Mouse (Mus musculus) neural tube, embryonic 14.5 days (tissue): ENCODE measurements around the gene Mgat4b. TPM values are rescaled to one million over a fixed set of nuclear protein-coding genes. Genes with fewer than 3 reads are reported as not detected.
A peak's percentile ranks its signal among the peaks of the same experiment; 100 is the strongest.
"Not testable (repeated sequence)": the region's sequence is repeated elsewhere in the genome, so short reads cannot be mapped to it uniquely, and the experiment has no call there.

Experiments used
- ATAC-seq: fragments of 200-750 bp; cut with Nextera tagmentation; 2 replicates; pipeline ENCODE4 v1.8.0; 2017; ENCODE audit warnings: low read depth, mild to moderate bottlenecking, moderate TSS enrichment, moderate library complexity
- H3K27ac ChIP-seq: fragments of 300-500 bp; sonication (generic); 2 replicates; pipeline ENCODE4 v1.5.1; 2014; ENCODE audit warnings: low read depth, mild to moderate bottlenecking, control low read depth, low read length, moderate library complexity, mixed read lengths
- H3K27me3 ChIP-seq: fragments of 300-500 bp; sonication (generic); 2 replicates; pipeline ENCODE4 v1.6.1; 2014; ENCODE audit warnings: low read length; ENCODE audit not compliant: control insufficient read depth, insufficient read depth
- H3K36me3 ChIP-seq: fragments of 300-500 bp; sonication (generic); 2 replicates; pipeline ENCODE4 v1.6.1; 2014; ENCODE audit warnings: low read length, mixed read lengths; ENCODE audit not compliant: control insufficient read depth, insufficient read depth
- H3K4me1 ChIP-seq: fragments of 300-500 bp; sonication (generic); 2 replicates; pipeline ENCODE4 v1.6.1; 2014; ENCODE audit warnings: low read length; ENCODE audit not compliant: control insufficient read depth, insufficient read depth
- H3K4me2 ChIP-seq: fragments of 300-500 bp; sonication (generic); 2 replicates; pipeline ENCODE4 v1.6.1; 2014; ENCODE audit warnings: mild to moderate bottlenecking, low read depth, low read length, control low read depth
- H3K4me3 ChIP-seq: fragments of 300-500 bp; sonication (generic); 2 replicates; pipeline ENCODE4 v1.5.1; 2014; ENCODE audit warnings: low read depth, low read length, control low read depth, mixed read lengths
- H3K9ac ChIP-seq: fragments of 300-500 bp; sonication (generic); replicated peaks from 2 replicates; pipeline ENCODE4 v1.6.1; 2014; ENCODE audit warnings: low read depth, mild to moderate bottlenecking, control low read depth, low read length, mixed read lengths
- H3K9me3 ChIP-seq: fragments of 300-500 bp; sonication (generic); 2 replicates; pipeline ENCODE4 v1.6.1; 2016; ENCODE audit warnings: low read length; ENCODE audit not compliant: control insufficient read depth
- WGBS: fragments of 180-500 bp; shearing (Covaris S2); extraction: QIAGEN DNeasy Blood & Tissue Kit; methylation state at CpG from one replicate; pipeline ENCODE4 v1.1.7; 2014; 5-methylcytosine and 5-hydroxymethylcytosine counted together
- polyA plus RNA-seq: library from polyadenylated mRNA; unstranded; fragments of >200 nt; fragmentation: Nextera tagmentation; extraction: Ambion mirVana; gene quantifications from 2 replicates; pipeline ENCODE4 v1.2.1, GENCODE M21; 2014

The Mgat4b gene
- 52.0 and 53.6 TPM in 2 replicates for polyA plus RNA-seq

- H3K9me3 ChIP-seq: no peaks in the 10 kb centered on the region
- H3K4me2 ChIP-seq: peak within 1 kb of the TSS; percentile 72
- H3K36me3 ChIP-seq: peaks cover 18% of the 10 kb centered on the region
- peak within 1 kb of the TSS; percentile 95 for H3K4me3 ChIP-seq
- peak within 1 kb of the TSS; percentile 99 for H3K27ac ChIP-seq
- ATAC-seq: peak; percentile 81
- peak within 1 kb of the TSS; percentile 97 for H3K9ac ChIP-seq
- H3K4me1 ChIP-seq: peaks cover 8% of the 10 kb centered on the region
- H3K27me3 ChIP-seq: no peaks in the 10 kb centered on the region
- under 1% methylated on average over 48 of the region's 48 CpGs for WGBS
These were observed at the start of gene Mgat4b, which contains the start of gene Sqstm1 for GRCm38 (mm10) chr11:50210505-50211151. Mgat4b (plus strand) TSS chr11:50210890. Sqstm1 (minus strand) TSS chr11:50210827.

- H3K9ac ChIP-seq: no peak overlapping the region
- H3K4me2 ChIP-seq: no peak overlapping the region
- 73% methylated on average over 10 of the region's 10 CpGs for WGBS
- ATAC-seq: peak; percentile 55; the same call in 1 of the 2 replicates
- H3K9me3 ChIP-seq: no peaks in the 10 kb centered on the region
- no peak overlapping the region for H3K27ac ChIP-seq
- no peak overlapping the region for H3K4me3 ChIP-seq
- peaks cover 47% of the 10 kb centered on the region for H3K36me3 ChIP-seq
- no peaks in the 10 kb centered on the region for H3K27me3 ChIP-seq
- H3K4me1 ChIP-seq: no peaks in the 10 kb centered on the region
These were observed 48.9 kb upstream of the Mgat4b start for GRCm38 (mm10) chr11:50161578-50162304.

GRCm38 (mm10) chr11:50162338-50163050 lies 48.2 kb upstream of the Mgat4b start:
- 95% methylated on average over 3 of the region's 3 CpGs for WGBS
- Histone ChIP-seq H3K4me3 (no peak overlapping the region), H3K27ac (no peak overlapping the region), H3K9me3 (no peaks in the 10 kb centered on the region), H3K27me3 (no peaks in the 10 kb centered on the region), H3K4me2 (no peak overlapping the region), H3K9ac (no peak overlapping the region), H3K4me1 (no peaks in the 10 kb centered on the region), H3K36me3 (peaks cover 41% of the 10 kb centered on the region)
- ATAC-seq: no peak

GRCm38 (mm10) chr11:50168352-50168751 lies 42.3 kb upstream of the Mgat4b start:
- Histone ChIP-seq H3K9ac (no peak overlapping the region), H3K4me3 (no peak overlapping the region), H3K9me3 (no peaks in the 10 kb centered on the region), H3K36me3 (peaks cover 25% of the 10 kb centered on the region), H3K27me3 (no peaks in the 10 kb centered on the region), H3K27ac (no peak overlapping the region), H3K4me2 (no peak overlapping the region), H3K4me1 (no peaks in the 10 kb centered on the region)
- no peak for ATAC-seq
- 92% methylated on average over 5 of the region's 5 CpGs for WGBS

- Histone ChIP-seq H3K27ac (peak within 1 kb of the TSS; percentile 85), H3K4me3 (peak within 1 kb of the TSS; percentile 68), H3K4me2 (peak within 1 kb of the TSS; percentile 80), H3K9ac (peak within 1 kb of the TSS; percentile 74)
- not testable (repeated sequence) for H3K4me1 ChIP-seq, H3K36me3 ChIP-seq, H3K27me3 ChIP-seq, H3K9me3 ChIP-seq
- WGBS: 4% methylated on average over 19 of the region's 19 CpGs
- peak; percentile 39 for ATAC-seq
These were observed 36.5 kb upstream of the Mgat4b start, which contains the start of gene Mrnip for GRCm38 (mm10) chr11:50174111-50174729. Mrnip (plus strand) TSS chr11:50174444.

GRCm38 (mm10) chr11:50174730-50175187 lies 35.9 kb upstream of the Mgat4b start:
- Histone ChIP-seq H3K4me1 (peaks cover 6% of the 10 kb centered on the region; the same call in 1 of the 2 replicates), H3K4me2 (peak overlapping the region; percentile 80), H3K27me3 (no peaks in the 10 kb centered on the region), H3K4me3 (peak overlapping the region; percentile 68), H3K9me3 (no peaks in the 10 kb centered on the region), H3K27ac (peak overlapping the region; percentile 85), H3K9ac (peak overlapping the region; percentile 74), H3K36me3 (peaks cover 9% of the 10 kb centered on the region; the same call in 1 of the 2 replicates)
- ATAC-seq: peak; percentile 99
- WGBS: under 1% methylated on average over 27 of the region's 27 CpGs

- no peaks in the 10 kb centered on the region for H3K27me3 ChIP-seq
- ATAC-seq: no peak
- H3K9me3 ChIP-seq: no peaks in the 10 kb centered on the region
- peaks cover 6% of the 10 kb centered on the region; the same call in 1 of the 2 replicates for H3K4me1 ChIP-seq
- H3K4me3 ChIP-seq: no peak overlapping the region
- WGBS: 87% methylated on average over 3 of the region's 3 CpGs
- no peak overlapping the region for H3K27ac ChIP-seq
- H3K36me3 ChIP-seq: peaks cover 9% of the 10 kb centered on the region; the same call in 1 of the 2 replicates
- H3K9ac ChIP-seq: no peak overlapping the region
- no peak overlapping the region for H3K4me2 ChIP-seq
These were observed 34.3 kb upstream of the Mgat4b start for GRCm38 (mm10) chr11:50176351-50176750.

GRCm38 (mm10) chr11:50177111-50177510 lies 33.6 kb upstream of the Mgat4b start:
- Histone ChIP-seq H3K27me3 (no peaks in the 10 kb centered on the region), H3K9ac (no peak overlapping the region)

More at GRCm38 (mm10) chr11:50177111-50177510, 33.6 kb upstream of the Mgat4b start:
- peaks cover 6% of the 10 kb centered on the region; the same call in 1 of the 2 replicates for H3K4me1 ChIP-seq
- H3K4me2 ChIP-seq: no peak overlapping the region
- ATAC-seq: no peak
- no peak overlapping the region for H3K27ac ChIP-seq
- H3K4me3 ChIP-seq: no peak overlapping the region
- 81% methylated on average over 6 of the region's 6 CpGs for WGBS
- H3K36me3 ChIP-seq: 0 out of 2 replicates have a peak, but pooled peaks cover 7% of the 10 kb centered on the region
- no peaks in the 10 kb centered on the region for H3K9me3 ChIP-seq
